Mouse (Mus musculus) cerebellum, postnatal 25 days (tissue): ENCODE results near the gene Zc3h10.
"Not testable (repeated sequence)": the region's sequence is repeated elsewhere in the genome, so short reads cannot be mapped to it uniquely, and the experiment has no call there.

Experiments used
- DNase-seq, 2 experiments: peaks; one replicate each; pipeline ENCODE4 v3.0.0; 2021; ENCODE audit warnings: mixed read lengths in 2 of 2

Zc3h10 gene

DNA sequence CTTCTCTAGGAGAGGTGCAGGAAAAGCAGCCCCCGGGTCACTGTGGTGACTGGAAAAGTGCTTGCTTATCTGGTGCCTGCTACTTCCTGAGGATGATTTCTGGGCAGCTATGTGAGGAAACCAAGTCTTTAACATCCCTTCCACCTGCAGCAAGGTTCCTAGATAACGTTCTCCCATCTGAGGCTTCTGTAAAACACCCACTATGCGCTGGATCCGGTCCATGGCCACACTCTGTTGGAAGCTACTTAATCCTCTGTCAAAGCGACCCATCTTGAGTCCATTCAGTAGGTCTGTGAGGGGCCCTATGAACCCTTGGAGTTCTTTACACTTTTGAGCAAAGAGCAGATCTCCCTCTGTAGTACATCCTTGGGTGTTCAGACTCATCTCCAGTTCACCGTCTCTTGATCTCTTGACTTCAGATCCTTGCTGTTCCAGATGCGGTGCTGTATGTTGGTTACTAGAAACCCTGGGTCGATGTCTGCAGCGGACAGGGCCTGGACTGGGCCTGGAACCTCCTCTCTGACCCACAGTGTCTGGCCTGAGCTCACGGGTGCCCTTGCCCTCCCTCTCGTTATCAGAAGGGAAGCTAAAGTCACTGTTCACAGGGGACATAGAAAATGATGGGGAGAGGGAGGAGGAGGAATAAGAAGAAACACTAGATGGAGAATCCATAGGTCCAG is 2.7 kb upstream of the Zc3h10 start:
- not testable (repeated sequence) for DNase-seq

- peak; percentile 46 to 55 for DNase-seq
Measured at GRCm38 (mm10) chr10:128549682-128550057, 2.1 kb upstream of the Zc3h10 start.

GRCm38 (mm10) chr10:128548947-128549681 is 1.5 kb upstream of the Zc3h10 start, which contains the start of gene Rpl41:
Gene Rpl41 (minus strand): TSS chr10:128549305.
- peak; percentile 90 to 94 for DNase-seq

DNA sequence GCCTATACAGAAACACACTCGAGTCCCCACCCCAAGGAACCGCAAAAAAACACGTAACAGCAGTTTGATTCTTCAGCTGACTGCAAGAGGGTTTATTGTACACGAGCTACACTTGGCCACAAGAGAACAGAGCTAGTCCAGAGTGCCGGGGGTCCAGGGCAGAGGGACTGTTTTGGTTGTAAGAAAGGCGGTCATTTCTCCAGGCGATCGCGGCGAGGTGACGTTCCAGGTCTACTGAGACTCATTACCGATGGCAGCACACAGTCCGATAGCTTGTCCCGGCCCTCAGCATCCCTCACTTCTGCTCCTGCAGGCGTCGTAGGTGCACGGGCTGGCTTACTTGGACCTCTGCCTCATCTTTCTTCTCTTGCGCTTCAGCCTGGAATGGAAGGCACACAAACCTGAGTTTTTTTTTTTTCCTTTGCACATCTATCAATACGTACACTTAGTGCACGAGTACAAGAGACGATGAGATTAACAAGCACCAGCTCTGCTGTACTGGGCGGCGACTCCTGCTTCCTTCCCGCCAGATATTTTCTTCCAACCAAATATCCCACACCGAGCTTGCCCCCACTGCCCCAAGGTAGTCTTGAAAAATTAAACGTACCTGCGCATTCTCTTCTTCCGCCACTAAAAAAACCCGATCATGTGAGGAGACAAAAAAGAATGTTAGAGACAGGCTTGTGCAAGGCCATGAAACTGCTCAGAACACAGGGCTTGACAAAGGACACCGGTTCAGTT is 647 bp upstream of the Zc3h10 start:
- DNase-seq, result peak; percentile 40 to 64

DNA sequence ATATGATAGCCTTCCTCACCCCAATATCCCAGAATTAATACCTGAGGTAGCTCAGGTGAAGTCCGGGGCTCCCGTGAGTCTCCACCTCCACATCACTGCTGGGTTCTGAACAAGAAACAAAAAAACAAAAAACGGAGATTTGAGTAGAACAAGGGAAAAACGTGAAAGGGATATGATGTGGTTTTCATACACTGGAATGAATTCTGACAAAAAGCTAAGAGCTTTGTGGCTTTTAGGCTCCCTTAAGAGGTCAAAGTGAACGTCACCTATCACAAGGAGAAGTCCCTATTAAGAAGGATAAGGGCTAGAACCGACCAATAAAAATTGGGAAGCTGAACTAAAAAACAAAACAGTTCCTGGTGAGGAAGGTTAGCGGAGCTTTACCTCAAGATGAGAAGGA is 787 bp downstream of the Zc3h10 start:
- no peak for DNase-seq

- no peak for DNase-seq
Measured at GRCm38 (mm10) chr10:128546361-128546760, 1.2 kb downstream of the Zc3h10 start.

GRCm38 (mm10) chr10:128545570-128545898 is 2.0 kb downstream of the Zc3h10 start:
- DNase-seq, result no peak

- DNase-seq, result no peak
Measured at GRCm38 (mm10) chr10:128544674-128545569, 2.7 kb downstream of the Zc3h10 start.

DNA sequence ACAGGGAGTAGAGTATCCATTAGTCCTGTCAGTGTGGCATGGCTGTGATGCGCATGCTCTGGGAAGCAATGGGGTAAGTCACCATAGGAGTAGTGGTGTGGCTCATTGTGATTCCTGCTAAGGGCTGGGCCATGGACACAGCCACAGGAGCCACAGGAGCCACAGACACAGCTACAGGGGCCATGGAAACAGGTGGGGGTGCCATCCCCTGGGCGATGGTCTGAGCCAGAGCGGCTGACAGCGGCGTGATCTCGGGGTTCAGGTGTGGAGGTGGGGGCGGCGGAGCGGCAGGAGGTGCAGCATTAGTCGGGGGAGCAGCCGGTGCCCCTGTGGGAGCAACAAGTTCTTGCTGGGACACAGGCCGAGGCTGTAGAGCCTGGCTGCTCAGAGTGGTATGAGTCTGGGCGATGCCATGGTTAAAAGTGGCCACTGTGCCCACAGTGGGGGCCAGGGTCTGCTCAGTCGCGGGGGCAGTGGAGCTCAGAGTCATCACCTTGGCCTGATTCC is 3.4 kb downstream of the Zc3h10 start:
- no peak for DNase-seq

DNA sequence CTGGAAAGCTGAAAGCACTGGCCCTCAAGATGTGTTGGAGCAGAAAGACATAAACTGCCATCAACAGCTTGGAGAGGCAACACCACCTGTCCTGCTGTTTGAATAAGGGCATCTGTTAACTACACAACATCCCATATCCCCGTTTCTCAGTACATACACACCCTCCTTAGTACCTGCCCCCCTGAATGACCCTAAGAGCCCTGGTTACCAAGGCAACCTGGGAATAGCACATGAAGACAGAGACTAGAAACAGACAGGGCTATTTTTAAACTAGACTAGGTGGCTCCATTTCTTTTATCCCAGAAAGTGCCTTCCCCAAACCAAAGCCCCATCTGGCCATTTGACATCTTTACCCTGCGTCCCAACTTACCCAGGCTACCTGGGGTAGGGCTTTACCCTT is 4.5 kb downstream of the Zc3h10 start:
- DNase-seq, result no peak

- DNase-seq, result no peak
Measured at GRCm38 (mm10) chr10:128538340-128538870, 9.2 kb downstream of the Zc3h10 start.

DNA sequence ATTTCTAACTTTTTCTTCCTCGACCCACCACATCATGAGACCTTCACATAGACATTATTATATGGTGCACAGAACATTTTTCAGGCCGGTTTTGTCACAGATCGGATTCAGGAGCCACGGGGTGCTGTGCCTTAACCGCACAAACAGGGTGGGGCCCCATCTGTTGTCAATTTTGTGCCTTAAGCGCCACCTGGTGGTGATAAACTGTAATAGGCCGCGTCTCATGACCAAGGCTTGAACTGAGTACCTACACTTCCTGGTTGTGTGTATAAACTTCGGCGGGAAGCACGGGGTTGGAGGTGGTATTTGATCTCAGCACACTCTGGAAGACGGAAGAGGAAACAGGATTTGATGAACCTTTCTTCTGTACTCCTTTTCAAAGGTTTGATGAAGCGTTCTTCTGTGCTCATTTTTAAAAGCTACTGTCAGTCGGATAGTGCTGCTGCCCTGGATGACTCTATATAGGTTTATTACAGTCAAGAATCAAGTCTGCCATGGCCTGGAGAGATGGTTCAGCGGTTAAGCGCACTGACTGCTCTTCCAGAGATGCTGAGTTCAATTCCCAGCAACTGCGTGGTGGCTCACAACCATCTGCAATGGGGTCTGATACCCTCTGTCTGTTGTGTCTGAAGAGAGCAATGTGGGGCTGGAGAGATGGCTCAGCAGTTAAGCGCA is 11.2 kb downstream of the Zc3h10 start:
- peak; percentile 90 to 91 for DNase-seq

- no peak for DNase-seq
Measured at GRCm38 (mm10) chr10:128535624-128536265, 11.8 kb downstream of the Zc3h10 start.

- no peak for DNase-seq
Measured at GRCm38 (mm10) chr10:128535206-128535605, 12.4 kb downstream of the Zc3h10 start.

DNA sequence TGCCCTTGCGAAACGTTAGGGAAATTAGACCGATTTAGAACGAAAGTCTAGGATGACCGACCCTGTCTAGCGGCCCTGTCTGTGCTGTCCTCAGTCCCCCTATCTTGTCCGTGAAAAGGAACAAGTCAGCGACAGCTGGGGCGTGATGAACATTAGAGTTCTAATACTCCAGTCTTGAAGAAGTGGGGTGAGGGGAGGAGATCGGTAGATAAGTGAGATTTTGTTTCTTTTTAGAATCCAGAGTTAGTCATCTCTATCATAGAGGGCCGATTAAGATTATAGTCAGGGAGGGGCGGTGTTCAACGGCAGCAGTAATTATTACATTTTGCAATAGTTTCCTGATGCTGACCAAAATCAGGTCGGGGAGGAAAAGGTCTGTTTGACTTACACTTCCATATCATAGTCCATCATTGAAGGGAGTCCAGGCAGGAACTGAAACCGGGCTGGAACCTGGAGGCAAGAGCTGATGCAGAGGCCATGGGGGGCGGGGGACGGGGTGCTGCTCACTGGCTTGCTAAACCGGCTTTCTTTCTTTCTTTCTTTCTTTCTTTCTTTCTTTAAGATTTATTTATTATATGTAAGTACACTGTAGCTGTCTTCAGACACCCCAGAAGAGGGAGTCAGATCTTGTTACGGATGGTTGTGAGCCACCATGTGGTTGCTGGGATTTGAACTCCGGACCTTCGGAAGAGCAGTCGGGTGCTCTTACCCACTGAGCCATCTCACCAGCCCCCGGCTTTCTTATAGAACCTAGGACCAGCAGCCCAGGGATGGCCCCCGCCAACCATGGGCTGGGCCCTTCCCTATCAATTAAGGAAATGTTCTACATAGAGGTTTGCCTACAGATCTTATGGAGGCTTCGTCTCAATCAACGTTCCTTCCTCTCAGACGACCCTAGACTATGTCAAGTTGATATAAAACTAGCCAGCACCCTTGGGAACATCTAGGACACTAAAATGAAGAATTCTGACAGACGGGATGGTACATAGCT is 20.9 kb downstream of the Zc3h10 start:
- no peak for DNase-seq

GRCm38 (mm10) chr10:128525671-128526308 is 21.8 kb downstream of the Zc3h10 start, which contains the start of gene Esyt1:
Gene Esyt1 (minus strand): TSS chr10:128525871.
- DNase-seq, result peak; percentile 87 to 92

- peak; percentile 68 to 71 for DNase-seq
Measured at GRCm38 (mm10) chr10:128524732-128525662, 22.6 kb downstream of the Zc3h10 start.
